Mouse (Mus musculus): ENCODE results near the gene Gpld1.

GRCm38 (mm10) chr13:24901916-24902315 lies 41.0 kb upstream of the Gpld1 start:
- TF ChIP-seq CTCF (IDR thresholded peaks at IDR 0.05) (no peak), EP300 (IDR thresholded peaks at IDR 0.05) (no peak)

All from lung, postnatal 0 days (tissue).